Mouse (Mus musculus): ENCODE data around the gene Zfp655. TPM values are rescaled to one million over a fixed set of nuclear protein-coding genes. Genes with fewer than 3 reads are reported as not detected.
A peak's percentile ranks its signal among the peaks of the same experiment; 100 is the strongest.
"Not testable (repeated sequence)": the region's sequence is repeated elsewhere in the genome, so short reads cannot be mapped to it uniquely, and the experiment has no call there.

Gene Zfp655
- total and polyA plus RNA-seq, 3 experiments, result 24.0 to 30.7 (median 25.2) TPM

GRCm38 (mm10) chr5:145222840-145223239, 8.7 kb upstream of the Zfp655 start:
- Histone ChIP-seq H3K79me2 (replicated peaks; ENCODE audit: control insufficient read depth, insufficient read depth, low read length) (no peaks in the 10 kb centered on the region), H3K36me3 (ENCODE audit: control insufficient read depth, insufficient read depth, low read length) (no peaks in the 10 kb centered on the region), H3K27ac (no peak overlapping the region), H3K27me3 (ENCODE audit: control insufficient read depth, insufficient read depth, low read length) (no peaks in the 10 kb centered on the region), H3K4me1 (ENCODE audit: control insufficient read depth, insufficient read depth, low read length) (no peaks in the 10 kb centered on the region), H3K4me3 (no peak overlapping the region), H3K9ac (ENCODE audit: low read depth, low read length) (no peak overlapping the region)
- 87% methylated on average over 5 of the region's 5 CpGs for WGBS
- intact Hi-C loops (cut with DNase I), result no loop called here
- no peak for TF ChIP-seq POLR2A (IDR thresholded peaks at IDR 0.05; ENCODE audit: insufficient read depth, low read depth, low read length)
- TF ChIP-seq EP300 (IDR thresholded peaks at IDR 0.05; ENCODE audit: insufficient read depth, low read depth, low read length), result no peak
- no peak for TF ChIP-seq CTCF (IDR thresholded peaks at IDR 0.05)
- DNase-seq, result no peak

GRCm38 (mm10) chr5:145223395-145223794, 8.1 kb upstream of the Zfp655 start:
- H3K4me1 ChIP-seq (ENCODE audit: control insufficient read depth, insufficient read depth, low read length), result no peaks in the 10 kb centered on the region
- no peaks in the 10 kb centered on the region for H3K27me3 ChIP-seq (ENCODE audit: control insufficient read depth, insufficient read depth, low read length)
- no peaks in the 10 kb centered on the region for H3K36me3 ChIP-seq (ENCODE audit: control insufficient read depth, insufficient read depth, low read length)
- H3K27ac ChIP-seq, result no peak overlapping the region
- H3K79me2 ChIP-seq (replicated peaks; ENCODE audit: control insufficient read depth, insufficient read depth, low read length), result no peaks in the 10 kb centered on the region
- intact Hi-C loops (cut with DNase I), result no loop called here
- no peak for DNase-seq
- WGBS, result 81% methylated on average over 12 of the region's 12 CpGs
- no peak overlapping the region for H3K9ac ChIP-seq (ENCODE audit: low read depth, low read length)
- H3K4me3 ChIP-seq, result no peak overlapping the region
- no peak for TF ChIP-seq EP300 (IDR thresholded peaks at IDR 0.05; ENCODE audit: insufficient read depth, low read depth, low read length)
- no peak for TF ChIP-seq POLR2A (IDR thresholded peaks at IDR 0.05; ENCODE audit: insufficient read depth, low read depth, low read length)
- TF ChIP-seq CTCF (IDR thresholded peaks at IDR 0.05), result no peak

DNA sequence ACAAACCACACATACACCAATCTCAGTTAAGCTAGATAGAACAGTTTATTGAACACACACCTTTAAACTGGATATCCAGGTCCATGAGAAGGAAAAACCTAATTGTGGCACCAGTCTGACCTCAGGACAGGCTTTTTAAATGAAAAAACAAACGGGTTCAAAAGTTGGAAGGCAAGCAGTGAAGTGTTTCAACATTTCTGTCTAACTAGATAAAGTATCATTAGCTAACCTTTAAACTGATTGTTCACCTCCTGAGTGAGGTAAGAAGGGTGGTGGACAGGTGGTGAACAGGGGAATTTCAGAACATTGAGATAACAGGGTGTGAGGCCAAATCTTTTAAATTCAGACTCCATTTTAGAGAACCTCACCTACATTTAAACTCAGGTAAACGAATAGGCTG, 5.1 kb upstream of the Zfp655 start:
- Histone ChIP-seq H3K27ac (no peak overlapping the region), H3K36me3 (ENCODE audit: control insufficient read depth, insufficient read depth, low read length) (no peaks in the 10 kb centered on the region), H3K4me1 (ENCODE audit: control insufficient read depth, insufficient read depth, low read length) (peaks cover 3% of the 10 kb centered on the region; the same call in 1 of the 2 replicates), H3K79me2 (replicated peaks; ENCODE audit: control insufficient read depth, insufficient read depth, low read length) (no peaks in the 10 kb centered on the region), H3K27me3 (ENCODE audit: control insufficient read depth, insufficient read depth, low read length) (no peaks in the 10 kb centered on the region), H3K4me3 (no peak overlapping the region), H3K9ac (ENCODE audit: low read depth, low read length) (no peak overlapping the region)
- WGBS, result 46% methylated on average over 2 of the region's 2 CpGs
- no peak for TF ChIP-seq CTCF (IDR thresholded peaks at IDR 0.05)
- no peak for TF ChIP-seq EP300 (IDR thresholded peaks at IDR 0.05; ENCODE audit: insufficient read depth, low read depth, low read length)
- no peak for TF ChIP-seq POLR2A (IDR thresholded peaks at IDR 0.05; ENCODE audit: insufficient read depth, low read depth, low read length)
- intact Hi-C loops (cut with DNase I), result no loop called here
- no peak for DNase-seq

GRCm38 (mm10) chr5:145229283-145229682, 2.2 kb upstream of the Zfp655 start:
- H3K4me3 ChIP-seq; H3K36me3 ChIP-seq (ENCODE audit: control insufficient read depth, insufficient read depth, low read length); H3K27me3 ChIP-seq (ENCODE audit: control insufficient read depth, insufficient read depth, low read length); H3K27ac ChIP-seq; H3K4me1 ChIP-seq (ENCODE audit: control insufficient read depth, insufficient read depth, low read length); DNase-seq; intact Hi-C loops (cut with DNase I); H3K79me2 ChIP-seq (replicated peaks; ENCODE audit: control insufficient read depth, insufficient read depth, low read length); H3K9ac ChIP-seq (ENCODE audit: low read depth, low read length): not testable (repeated sequence)
- WGBS, result 84% methylated on average over 6 of the region's 6 CpGs

GRCm38 (mm10) chr5:145230641-145231040, 874 bp upstream of the Zfp655 start:
- Histone ChIP-seq H3K27ac (peak overlapping the region; percentile 92), H3K4me3 (peak overlapping the region; percentile 99), H3K4me1 (ENCODE audit: control insufficient read depth, insufficient read depth, low read length) (peaks cover 4% of the 10 kb centered on the region), H3K9ac (ENCODE audit: low read depth, low read length) (no peak overlapping the region), H3K27me3 (ENCODE audit: control insufficient read depth, insufficient read depth, low read length) (no peaks in the 10 kb centered on the region), H3K36me3 (ENCODE audit: control insufficient read depth, insufficient read depth, low read length) (no peaks in the 10 kb centered on the region; the same call in 1 of the 2 replicates), H3K79me2 (replicated peaks; ENCODE audit: control insufficient read depth, insufficient read depth, low read length) (peaks cover 8% of the 10 kb centered on the region)
- intact Hi-C loops (cut with DNase I), result loop anchor here (1.0 to 10.0 kb wide), 4 partner anchors 26 to 134 kb away; partner anchors contain the start of genes Zkscan5 and Zscan25
- DNase-seq, result no peak
- TF ChIP-seq CTCF (IDR thresholded peaks at IDR 0.05) (no peak), EP300 (IDR thresholded peaks at IDR 0.05; ENCODE audit: insufficient read depth, low read depth, low read length) (no peak), POLR2A (IDR thresholded peaks at IDR 0.05; ENCODE audit: insufficient read depth, low read depth, low read length) (no peak)
- WGBS, result 96% methylated on average over 4 of the region's 4 CpGs

GRCm38 (mm10) chr5:145231893-145232411, 437 bp downstream of the Zfp655 start:
- WGBS, result under 1% methylated on average over 48 of the region's 49 CpGs
- Histone ChIP-seq H3K4me1 (ENCODE audit: control insufficient read depth, insufficient read depth, low read length) (peaks cover 4% of the 10 kb centered on the region), H3K27ac (peak overlapping the region; percentile 92), H3K4me3 (peak overlapping the region; percentile 99), H3K9ac (ENCODE audit: low read depth, low read length) (peak overlapping the region; percentile 93), H3K79me2 (replicated peaks; ENCODE audit: control insufficient read depth, insufficient read depth, low read length) (peaks cover 8% of the 10 kb centered on the region), H3K27me3 (ENCODE audit: control insufficient read depth, insufficient read depth, low read length) (no peaks in the 10 kb centered on the region), H3K36me3 (ENCODE audit: control insufficient read depth, insufficient read depth, low read length) (no peaks in the 10 kb centered on the region; the same call in 1 of the 2 replicates)
- intact Hi-C loops (cut with DNase I), result loop anchor here (1.0 to 10.0 kb wide), 4 partner anchors 28 to 133 kb away; partner anchors contain the start of genes Zkscan5 and Zscan25
- TF ChIP-seq EP300 (IDR thresholded peaks at IDR 0.05; ENCODE audit: insufficient read depth, low read depth, low read length) (no peak), CTCF (IDR thresholded peaks at IDR 0.05) (no peak), POLR2A (IDR thresholded peaks at IDR 0.05; ENCODE audit: insufficient read depth, low read depth, low read length) (no peak)
- DNase-seq, result no peak
